Mouse (Mus musculus): ENCODE data around the gene Spg7. TPM values are rescaled to one million over a fixed set of nuclear protein-coding genes. Genes with fewer than 3 reads are reported as not detected.
A peak's percentile ranks its signal among the peaks of the same experiment; 100 is the strongest.

Gene Spg7
- total and polyA plus RNA-seq, 3 experiments = 20.8 to 35.2 (median 26.1) TPM

DNA sequence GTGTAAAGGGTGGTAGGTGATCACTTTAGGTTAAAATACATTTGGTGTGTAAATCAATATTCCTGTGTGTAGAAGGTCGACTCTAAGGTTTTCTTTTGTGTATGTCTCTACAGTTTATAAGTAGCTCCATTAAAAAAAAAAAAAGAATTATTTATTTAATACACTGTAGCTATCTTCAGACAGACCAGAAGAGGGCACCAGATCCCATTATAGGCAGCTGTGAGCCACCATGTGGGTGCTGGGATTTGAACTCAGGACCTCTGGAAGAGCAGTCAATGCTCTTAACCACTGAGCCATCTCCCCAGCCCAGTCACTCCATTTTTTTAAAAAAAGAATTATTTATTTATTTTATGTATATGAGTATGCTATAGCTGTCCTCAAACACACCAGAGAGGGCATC is 45.3 kb downstream of the Spg7 start:
- in situ Hi-C loops (cut with MboI; ENCODE audit: low pct_ligation_motif_present, low pct_unique_long_range_greater_than_20kb, low sequenced_read_pairs) (loop anchor here (10.0 kb wide), 1 partner anchor 203 kb away; no protein-coding TSS in a partner anchor), dilution Hi-C loops (cut with MboI; ENCODE audit: extremely low pct_ligation_motif_present, extremely low pct_unique_long_range_greater_than_20kb, low sequenced_read_pairs) (no loop called here)
- H3K36me3 ChIP-seq (replicated peaks in 1 of 2; ENCODE audit: control insufficient read depth in 1 of 2, insufficient read depth in 1 of 2, low read length in 1 of 2) = peaks cover 25 to 29% of the 10 kb centered on the region in 2 experiments

GRCm38 (mm10) chr8:123108953-123109352 is 46.2 kb downstream of the Spg7 start:
- Histone ChIP-seq H3K4me2 (ENCODE audit: insufficient read depth, low read depth, poor library complexity, severe bottlenecking) (no peak overlapping the region), H3K4me1 (ENCODE audit: control insufficient read depth in 1 of 2, insufficient read depth in 2 of 2) (peaks cover 3 to 12% of the 10 kb centered on the region in 2 experiments), H3K27me3 (replicated peaks) (peaks cover 13% of the 10 kb centered on the region), H3K27ac (ENCODE audit: insufficient read depth, low read depth) (no peak overlapping the region), H3K4me3 (replicated peaks in 1 of 3; ENCODE audit: low read depth in 2 of 3, low read length in 2 of 3, poor library complexity in 1 of 3) (no peak overlapping the region), H3K79me2 (replicated peaks; ENCODE audit: control insufficient read depth, extremely low read depth, insufficient read depth, poor library complexity, severe bottlenecking) (peaks cover 6% of the 10 kb centered on the region; the same call in 1 of the 2 replicates), H3K36me3 (replicated peaks in 1 of 2; ENCODE audit: control insufficient read depth in 1 of 2, insufficient read depth in 1 of 2, low read length in 1 of 2) (peaks cover 15 to 19% of the 10 kb centered on the region in 2 experiments), H3K9ac (ENCODE audit: insufficient read depth, low read depth) (no peak overlapping the region), H3K9me3 (replicated peaks; ENCODE audit: low read length) (no peaks in the 10 kb centered on the region)
- no peak for DNase-seq (ENCODE audit: extremely low read depth)
- in situ Hi-C loops (cut with MboI; ENCODE audit: low pct_ligation_motif_present, low pct_unique_long_range_greater_than_20kb, low sequenced_read_pairs) (loop anchor here (10.0 kb wide), 1 partner anchor 204 kb away; no protein-coding TSS in a partner anchor), dilution Hi-C loops (cut with MboI; ENCODE audit: extremely low pct_ligation_motif_present, extremely low pct_unique_long_range_greater_than_20kb, low sequenced_read_pairs) (no loop called here)
- no peak for TF ChIP-seq CTCF (conservative IDR thresholded peaks at IDR 0.05 in 1 of 2, IDR thresholded peaks at IDR 0.05 in 1 of 2; ENCODE audit: low read depth in 2 of 2, low read length in 2 of 2)
- TF ChIP-seq USF2 (conservative IDR thresholded peaks at IDR 0.05; ENCODE audit: low read depth, low read length) = no peak
- no peak for TF ChIP-seq POLR2AphosphoS2 (IDR thresholded peaks at IDR 0.05; ENCODE audit: low read depth, low read length)
- no peak for TF ChIP-seq MAX (IDR thresholded peaks at IDR 0.05; ENCODE audit: low read length)
- no peak for TF ChIP-seq NELFE (IDR thresholded peaks at IDR 0.05; ENCODE audit: low read depth, low read length)
- TF ChIP-seq USF1 (IDR thresholded peaks at IDR 0.05; ENCODE audit: low read depth, low read length) = no peak
- no peak for TF ChIP-seq EP300 (IDR thresholded peaks at IDR 0.05; ENCODE audit: low read length)
- no peak for TF ChIP-seq MXI1 (IDR thresholded peaks at IDR 0.05; ENCODE audit: low read depth, low read length)
- no peak for TF ChIP-seq UBTF (IDR thresholded peaks at IDR 0.05; ENCODE audit: low read depth, low read length)
- TF ChIP-seq CHD2 (IDR thresholded peaks at IDR 0.05; ENCODE audit: low read length) = no peak
- no peak for TF ChIP-seq ZMIZ1 (IDR thresholded peaks at IDR 0.05; ENCODE audit: low read depth, low read length)
- no peak for TF ChIP-seq GABPA (IDR thresholded peaks at IDR 0.05; ENCODE audit: insufficient replicate concordance, low read depth, low read length)
- no peak for TF ChIP-seq PAX5 (IDR thresholded peaks at IDR 0.05; ENCODE audit: low read length)
- no peak for TF ChIP-seq HCFC1 (IDR thresholded peaks at IDR 0.05; ENCODE audit: low read depth, low read length)
- TF ChIP-seq SIN3A (IDR thresholded peaks at IDR 0.05; ENCODE audit: low read length) = no peak
- no peak for TF ChIP-seq RAD21 (IDR thresholded peaks at IDR 0.05; ENCODE audit: low read depth, low read length)
- TF ChIP-seq ETS1 (conservative IDR thresholded peaks at IDR 0.05; ENCODE audit: low read depth, low read length) = no peak

More for the DNA sequence above, 45.3 kb downstream of the Spg7 start:
- H3K9ac ChIP-seq (ENCODE audit: insufficient read depth, low read depth) = no peak overlapping the region
- H3K4me2 ChIP-seq (ENCODE audit: insufficient read depth, low read depth, poor library complexity, severe bottlenecking) = no peak overlapping the region
- peaks cover 15% of the 10 kb centered on the region for H3K79me2 ChIP-seq (replicated peaks; ENCODE audit: control insufficient read depth, extremely low read depth, insufficient read depth, poor library complexity, severe bottlenecking)
- no peak overlapping the region for H3K27ac ChIP-seq (ENCODE audit: insufficient read depth, low read depth)
- TF ChIP-seq JUN (IDR thresholded peaks at IDR 0.05; ENCODE audit: insufficient read depth, low read depth, low read length) (no peak), CTCF (conservative IDR thresholded peaks at IDR 0.05 in 1 of 2, IDR thresholded peaks at IDR 0.05 in 1 of 2; ENCODE audit: low read depth in 2 of 2, low read length in 2 of 2) (peak in 1 of 2 experiments; percentile 36; a peak in 2 of 4 replicates), ZNF384 (IDR thresholded peaks at IDR 0.05; ENCODE audit: low read depth, low read length) (peak; percentile 50; the same call in 1 of the 2 replicates)
- no peak overlapping the region for H3K4me3 ChIP-seq (replicated peaks in 1 of 3; ENCODE audit: low read depth in 2 of 3, low read length in 2 of 3, poor library complexity in 1 of 3)
- no peak for DNase-seq (ENCODE audit: extremely low read depth)
- no peaks in the 10 kb centered on the region for H3K9me3 ChIP-seq (replicated peaks; ENCODE audit: low read length)
- peaks cover 11% of the 10 kb centered on the region for H3K27me3 ChIP-seq (replicated peaks)
- H3K4me1 ChIP-seq (ENCODE audit: control insufficient read depth in 1 of 2, insufficient read depth in 2 of 2) = peaks cover 3 to 14% of the 10 kb centered on the region in 2 experiments

All from CH12.LX (cell line).